Comparison of ENCODE assay signal across 1 mouse cellular context in genomic region chr11:120673594-120674122, GRCm38 (mm10).
A peak's percentile ranks its signal among the peaks of the same experiment; 100 is the strongest.
TF ChIP-seq lines count a peak whose summit lies in the region.

No protein-coding gene starts in this region.

TF ChIP-seq in CH12.LX, 34 proteins besides CTCF, POLR2A, EP300 and RAD21 (continued from another document):
- TF ChIP-seq CHD2 (IDR thresholded peaks at IDR 0.05; ENCODE audit: low read length) (no peak), MAX (IDR thresholded peaks at IDR 0.05; ENCODE audit: low read length) (peak; percentile 62), NELFE (IDR thresholded peaks at IDR 0.05; ENCODE audit: low read depth, low read length) (peak; percentile 8; the same call in 1 of the 2 replicates), JUN (IDR thresholded peaks at IDR 0.05; ENCODE audit: insufficient read depth, low read depth, low read length) (no peak), MEF2A (IDR thresholded peaks at IDR 0.05; ENCODE audit: borderline replicate concordance, low read depth, low read length) (0 out of 2 replicates have a peak, but pooled peaks have one; percentile 34), USF2 (conservative IDR thresholded peaks at IDR 0.05; ENCODE audit: low read depth, low read length) (no peak), CHD1 (IDR thresholded peaks at IDR 0.05; ENCODE audit: low read depth, low read length) (0 out of 2 replicates have a peak, but pooled peaks have one; percentile 40), SIN3A (IDR thresholded peaks at IDR 0.05; ENCODE audit: low read length) (no peak; the same call in 1 of the 2 replicates), MYC (IDR thresholded peaks at IDR 0.05; ENCODE audit: low read depth, low read length) (no peak), ZMIZ1 (IDR thresholded peaks at IDR 0.05; ENCODE audit: low read depth, low read length) (no peak; the same call in 1 of the 2 replicates), POLR2AphosphoS2 (IDR thresholded peaks at IDR 0.05; ENCODE audit: low read depth, low read length) (no peak), HCFC1 (IDR thresholded peaks at IDR 0.05; ENCODE audit: low read depth, low read length) (no peak), KAT2A (IDR thresholded peaks at IDR 0.05; ENCODE audit: insufficient replicate concordance, low read length) (no peak), ZC3H11A (IDR thresholded peaks at IDR 0.05; ENCODE audit: low read depth, low read length) (no peak), PAX5 (IDR thresholded peaks at IDR 0.05; ENCODE audit: low read length) (no peak), MAFK (IDR thresholded peaks at IDR 0.05; ENCODE audit: insufficient replicate concordance, low read length) (peak; percentile 81; the same call in 1 of the 2 replicates), ETS1 (conservative IDR thresholded peaks at IDR 0.05; ENCODE audit: low read depth, low read length) (no peak), GABPA (IDR thresholded peaks at IDR 0.05; ENCODE audit: insufficient replicate concordance, low read depth, low read length) (no peak), USF1 (IDR thresholded peaks at IDR 0.05; ENCODE audit: low read depth, low read length) (no peak), ZKSCAN1 (IDR thresholded peaks at IDR 0.05; ENCODE audit: borderline replicate concordance, low read depth, low read length) (no peak), RCOR1 (conservative IDR thresholded peaks at IDR 0.05; ENCODE audit: low read depth, low read length) (no peak), IRF4 (IDR thresholded peaks at IDR 0.05; ENCODE audit: low read depth, low read length) (no peak), NRF1 (IDR thresholded peaks at IDR 0.05; ENCODE audit: low read depth, low read length) (no peak), ELF1 (IDR thresholded peaks at IDR 0.05; ENCODE audit: low read depth, low read length) (no peak), TBP (conservative IDR thresholded peaks at IDR 0.05; ENCODE audit: low read depth, low read length) (peak; percentile 64; the same call in 1 of the 2 replicates), E2F4 (IDR thresholded peaks at IDR 0.05; ENCODE audit: insufficient replicate concordance, low read depth, low read length) (no peak), UBTF (IDR thresholded peaks at IDR 0.05; ENCODE audit: low read depth, low read length) (peak; percentile 8; the same call in 1 of the 2 replicates), SMC3 (IDR thresholded peaks at IDR 0.05; ENCODE audit: low read depth, low read length) (no peak; the same call in 1 of the 2 replicates), JUND (conservative IDR thresholded peaks at IDR 0.05; ENCODE audit: low read depth, low read length) (no peak), MXI1 (IDR thresholded peaks at IDR 0.05; ENCODE audit: low read depth, low read length) (no peak), ZNF384 (IDR thresholded peaks at IDR 0.05; ENCODE audit: low read depth, low read length) (no peak)
